Mouse (Mus musculus): ENCODE data around the gene Arhgap27.
"Not testable (repeated sequence)": the region's sequence is repeated elsewhere in the genome, so short reads cannot be mapped to it uniquely, and the experiment has no call there.

Arhgap27 gene

GRCm38 (mm10) chr11:103363214-103364148 is at the start of gene Arhgap27:
Gene Arhgap27 (minus strand): TSS chr11:103363692.
- no peak for DNase-seq (ENCODE audit: low read depth, low spot score)

GRCm38 (mm10) chr11:103412950-103413423 is 49.5 kb upstream of the Arhgap27 start:
- DNase-seq (ENCODE audit: low read depth, low spot score): peak; percentile 67

GRCm38 (mm10) chr11:103411981-103412949 is 48.8 kb upstream of the Arhgap27 start, which contains the start of gene Plekhm1:
Gene Plekhm1 (minus strand): TSS chr11:103412687.
- peak; percentile 98 for DNase-seq (ENCODE audit: low read depth, low spot score)

- DNase-seq (ENCODE audit: low read depth, low spot score): no peak
Measured at GRCm38 (mm10) chr11:103411301-103411700, 47.8 kb upstream of the Arhgap27 start.

- no peak for DNase-seq (ENCODE audit: low read depth, low spot score)
Measured at GRCm38 (mm10) chr11:103408880-103409279, 45.4 kb upstream of the Arhgap27 start.

- not testable (repeated sequence) for DNase-seq (ENCODE audit: low read depth, low spot score)
Measured at GRCm38 (mm10) chr11:103407136-103407535, 43.6 kb upstream of the Arhgap27 start.

GRCm38 (mm10) chr11:103406551-103406950 is 43.1 kb upstream of the Arhgap27 start:
- no peak for DNase-seq (ENCODE audit: low read depth, low spot score)

- DNase-seq (ENCODE audit: low read depth, low spot score): no peak
Measured at GRCm38 (mm10) chr11:103405814-103406213, 42.3 kb upstream of the Arhgap27 start.

- no peak for DNase-seq (ENCODE audit: low read depth, low spot score)
Measured at GRCm38 (mm10) chr11:103404618-103405017, 41.1 kb upstream of the Arhgap27 start.

- DNase-seq (ENCODE audit: low read depth, low spot score): peak; percentile 72
Measured at GRCm38 (mm10) chr11:103403776-103404175, 40.3 kb upstream of the Arhgap27 start.

- DNase-seq (ENCODE audit: low read depth, low spot score): no peak
Measured at GRCm38 (mm10) chr11:103402738-103403137, 39.2 kb upstream of the Arhgap27 start.

- DNase-seq (ENCODE audit: low read depth, low spot score): no peak
Measured at GRCm38 (mm10) chr11:103402198-103402597, 38.7 kb upstream of the Arhgap27 start.

- no peak for DNase-seq (ENCODE audit: low read depth, low spot score)
Measured at GRCm38 (mm10) chr11:103399986-103400385, 36.5 kb upstream of the Arhgap27 start.

- no peak for DNase-seq (ENCODE audit: low read depth, low spot score)
Measured at GRCm38 (mm10) chr11:103399050-103399449, 35.6 kb upstream of the Arhgap27 start.

GRCm38 (mm10) chr11:103396682-103397081 is 33.2 kb upstream of the Arhgap27 start:
- DNase-seq (ENCODE audit: low read depth, low spot score): no peak

GRCm38 (mm10) chr11:103396236-103396635 is 32.7 kb upstream of the Arhgap27 start:
- DNase-seq (ENCODE audit: low read depth, low spot score): no peak

- DNase-seq (ENCODE audit: low read depth, low spot score): no peak
Measured at GRCm38 (mm10) chr11:103394604-103395003, 31.1 kb upstream of the Arhgap27 start.

GRCm38 (mm10) chr11:103394025-103394424 is 30.5 kb upstream of the Arhgap27 start:
- DNase-seq (ENCODE audit: low read depth, low spot score): no peak

GRCm38 (mm10) chr11:103387870-103388526 is 24.5 kb upstream of the Arhgap27 start:
- no peak for DNase-seq (ENCODE audit: low read depth, low spot score)

- DNase-seq (ENCODE audit: low read depth, low spot score): no peak
Measured at GRCm38 (mm10) chr11:103386827-103387226, 23.3 kb upstream of the Arhgap27 start.

- DNase-seq (ENCODE audit: low read depth, low spot score): no peak
Measured at GRCm38 (mm10) chr11:103381956-103382613, 18.6 kb upstream of the Arhgap27 start.
